Mouse (Mus musculus) cerebellum, adult 9-10 months (tissue): ENCODE data around the gene Vav3.

Experiments used
- DNase-seq: peaks from one replicate; pipeline ENCODE4 v3.0.0; 2022

Gene Vav3

GRCm38 (mm10) chr3:109516372-109516771 is 175.9 kb downstream of the Vav3 start:
- DNase-seq, result no peak

GRCm38 (mm10) chr3:109522115-109522514 is 181.7 kb downstream of the Vav3 start:
- no peak for DNase-seq

GRCm38 (mm10) chr3:109525825-109526224 is 185.4 kb downstream of the Vav3 start:
- no peak for DNase-seq

GRCm38 (mm10) chr3:109526246-109526645 is 185.8 kb downstream of the Vav3 start:
- peak; percentile 83 for DNase-seq

GRCm38 (mm10) chr3:109526651-109527050 is 186.2 kb downstream of the Vav3 start:
- no peak for DNase-seq

GRCm38 (mm10) chr3:109528688-109529087 is 188.2 kb downstream of the Vav3 start:
- DNase-seq, result no peak

- no peak for DNase-seq
These were observed 197.2 kb downstream of the Vav3 start for GRCm38 (mm10) chr3:109537686-109538085.

- DNase-seq, result no peak
These were observed 199.6 kb downstream of the Vav3 start for GRCm38 (mm10) chr3:109540009-109540408.

- no peak for DNase-seq
These were observed 204.2 kb downstream of the Vav3 start for GRCm38 (mm10) chr3:109544476-109545221.

GRCm38 (mm10) chr3:109557329-109557728 is 216.9 kb downstream of the Vav3 start:
- no peak for DNase-seq

GRCm38 (mm10) chr3:109561295-109561694 is 220.8 kb downstream of the Vav3 start:
- peak; percentile 3 for DNase-seq

GRCm38 (mm10) chr3:109561776-109562175 is 221.3 kb downstream of the Vav3 start:
- DNase-seq, result no peak

- DNase-seq, result no peak
These were observed 221.8 kb downstream of the Vav3 start for GRCm38 (mm10) chr3:109562268-109562667.

- no peak for DNase-seq
These were observed 224.0 kb downstream of the Vav3 start for GRCm38 (mm10) chr3:109564443-109564842.

GRCm38 (mm10) chr3:109568542-109569265 is 228.3 kb downstream of the Vav3 start:
- no peak for DNase-seq

- DNase-seq, result no peak
These were observed 231.0 kb downstream of the Vav3 start for GRCm38 (mm10) chr3:109571483-109571882.

- DNase-seq, result no peak
These were observed 232.4 kb downstream of the Vav3 start for GRCm38 (mm10) chr3:109572871-109573270.

- no peak for DNase-seq
These were observed 233.2 kb downstream of the Vav3 start for GRCm38 (mm10) chr3:109573549-109574146.

GRCm38 (mm10) chr3:109574161-109574560 is 233.7 kb downstream of the Vav3 start:
- no peak for DNase-seq

GRCm38 (mm10) chr3:109578347-109578746 is 237.9 kb downstream of the Vav3 start:
- DNase-seq, result no peak

GRCm38 (mm10) chr3:109578983-109579382 is 238.5 kb downstream of the Vav3 start:
- no peak for DNase-seq

- no peak for DNase-seq
These were observed 245.5 kb downstream of the Vav3 start for GRCm38 (mm10) chr3:109585946-109586345.

- no peak for DNase-seq
These were observed 252.5 kb downstream of the Vav3 start for GRCm38 (mm10) chr3:109592970-109593369.

- no peak for DNase-seq
These were observed 255.6 kb downstream of the Vav3 start for GRCm38 (mm10) chr3:109596084-109596483.
